Mouse (Mus musculus) liver, embryonic 16.5 days (tissue): Measurements from ENCODE around the gene Clcn5. TPM values are rescaled to one million over a fixed set of nuclear protein-coding genes. Genes with fewer than 3 reads are reported as not detected.

Experiments used
- ATAC-seq: fragments of 200-750 bp; cut with Nextera tagmentation; 2 replicates; pipeline ENCODE4 v1.8.0; 2017; ENCODE audit warnings: low read depth, mild to moderate bottlenecking, moderate number of reproducible peaks, moderate library complexity
- H3K27ac ChIP-seq: fragments of 300-500 bp; sonication (generic); 2 replicates; pipeline ENCODE4 v1.5.1; 2014; ENCODE audit warnings: mild to moderate bottlenecking, low read length
- H3K27me3 ChIP-seq: fragments of 300-500 bp; sonication (generic); 2 replicates; pipeline ENCODE4 v1.6.1; 2014; ENCODE audit warnings: low read depth, low read length, mixed read lengths; ENCODE audit not compliant: control insufficient read depth, insufficient read depth
- H3K36me3 ChIP-seq: fragments of 300-500 bp; sonication (generic); 2 replicates; pipeline ENCODE4 v1.6.1; 2014; ENCODE audit warnings: mild to moderate bottlenecking; ENCODE audit not compliant: control insufficient read depth, insufficient read depth
- H3K4me1 ChIP-seq: fragments of 300-500 bp; sonication (generic); 2 replicates; pipeline ENCODE4 v1.6.1; 2014; ENCODE audit warnings: low read depth, low read length, mixed read lengths; ENCODE audit not compliant: control insufficient read depth
- H3K4me2 ChIP-seq: fragments of 300-500 bp; sonication (generic); 2 replicates; pipeline ENCODE4 v1.6.1; 2014; ENCODE audit warnings: low read depth, low read length, mixed read lengths
- H3K4me3 ChIP-seq: fragments of 300-500 bp; sonication (generic); 2 replicates; pipeline ENCODE4 v1.5.1; 2014; ENCODE audit warnings: low read depth, mild to moderate bottlenecking, low read length
- H3K9ac ChIP-seq: fragments of 300-500 bp; sonication (generic); 2 replicates; pipeline ENCODE4 v1.6.1; 2014; ENCODE audit warnings: low read depth, low read length
- H3K9me3 ChIP-seq: fragments of 300-500 bp; sonication (generic); replicated peaks from 2 replicates; pipeline ENCODE4 v1.6.1; 2016; ENCODE audit warnings: low read length; ENCODE audit not compliant: control insufficient read depth
- WGBS: fragments of 180-500 bp; shearing (Covaris S2); extraction: QIAGEN DNeasy Blood & Tissue Kit; methylation state at CpG from one replicate; pipeline ENCODE4 v1.1.7; 2014; ENCODE audit not compliant: insufficient replicate concordance; 5-methylcytosine and 5-hydroxymethylcytosine counted together
- polyA plus RNA-seq: library from polyadenylated mRNA; unstranded; fragments of >200 nt; fragmentation: Nextera tagmentation; extraction: Ambion mirVana; gene quantifications from 2 replicates; pipeline ENCODE4 v1.2.1, GENCODE M21; 2015

The Clcn5 gene
- polyA plus RNA-seq, 1 experiment from 2014 or later, result 3.3 TPM

- Histone ChIP-seq H3K36me3 (no peaks in the 10 kb centered on the region), H3K9me3 (no peaks in the 10 kb centered on the region), H3K9ac (no peak overlapping the region), H3K4me1 (no peaks in the 10 kb centered on the region), H3K4me3 (no peak overlapping the region), H3K4me2 (no peak overlapping the region), H3K27me3 (no peaks in the 10 kb centered on the region), H3K27ac (no peak overlapping the region)
- no peak for ATAC-seq
- WGBS, result 61% methylated on average over 3 of the region's 3 CpGs
These were observed 59.4 kb downstream of the Clcn5 start for GRCm38 (mm10) chrX:7259718-7260117.

- Histone ChIP-seq H3K4me3 (no peak overlapping the region), H3K27ac (no peak overlapping the region), H3K9me3 (no peaks in the 10 kb centered on the region), H3K9ac (no peak overlapping the region), H3K36me3 (no peaks in the 10 kb centered on the region), H3K4me2 (no peak overlapping the region), H3K27me3 (no peaks in the 10 kb centered on the region), H3K4me1 (no peaks in the 10 kb centered on the region)
- 53% methylated on average over 3 of the region's 3 CpGs for WGBS
- ATAC-seq, result no peak
These were observed 63.1 kb downstream of the Clcn5 start for GRCm38 (mm10) chrX:7256022-7256421.

GRCm38 (mm10) chrX:7204099-7204498 is 115.1 kb downstream of the Clcn5 start:
- Histone ChIP-seq H3K4me2 (no peak overlapping the region), H3K36me3 (no peaks in the 10 kb centered on the region), H3K4me3 (no peak overlapping the region), H3K9me3 (no peaks in the 10 kb centered on the region), H3K27me3 (no peaks in the 10 kb centered on the region), H3K27ac (no peak overlapping the region), H3K9ac (no peak overlapping the region), H3K4me1 (no peaks in the 10 kb centered on the region)
- no peak for ATAC-seq
- 37% methylated on average over 5 of the region's 5 CpGs for WGBS

- WGBS, result 64% methylated on average over 3 of the region's 3 CpGs
- no peak for ATAC-seq
- no peak overlapping the region for H3K27ac ChIP-seq
- no peaks in the 10 kb centered on the region for H3K9me3 ChIP-seq
- H3K4me1 ChIP-seq, result no peaks in the 10 kb centered on the region
- no peak overlapping the region for H3K9ac ChIP-seq
- no peaks in the 10 kb centered on the region for H3K27me3 ChIP-seq
- H3K4me3 ChIP-seq, result no peak overlapping the region
- no peak overlapping the region for H3K4me2 ChIP-seq
- H3K36me3 ChIP-seq, result no peaks in the 10 kb centered on the region
These were observed 115.6 kb downstream of the Clcn5 start for GRCm38 (mm10) chrX:7203535-7203934.

- Histone ChIP-seq H3K27me3 (no peaks in the 10 kb centered on the region), H3K9ac (no peak overlapping the region), H3K9me3 (no peaks in the 10 kb centered on the region), H3K4me3 (no peak overlapping the region), H3K4me1 (no peaks in the 10 kb centered on the region), H3K4me2 (no peak overlapping the region), H3K27ac (no peak overlapping the region), H3K36me3 (no peaks in the 10 kb centered on the region)
- no peak for ATAC-seq
- WGBS, result 55% methylated on average over 1 of the region's 1 CpGs
These were observed 121.3 kb downstream of the Clcn5 start for GRCm38 (mm10) chrX:7197833-7198232.

- 61% methylated on average over 4 of the region's 4 CpGs for WGBS
- H3K9me3 ChIP-seq, result no peaks in the 10 kb centered on the region
- H3K9ac ChIP-seq, result no peak overlapping the region
- H3K4me3 ChIP-seq, result no peak overlapping the region
- H3K4me2 ChIP-seq, result no peak overlapping the region
- no peaks in the 10 kb centered on the region for H3K4me1 ChIP-seq
- no peaks in the 10 kb centered on the region for H3K27me3 ChIP-seq
- no peaks in the 10 kb centered on the region for H3K36me3 ChIP-seq
- no peak overlapping the region for H3K27ac ChIP-seq
- ATAC-seq, result no peak
These were observed 128.3 kb downstream of the Clcn5 start for GRCm38 (mm10) chrX:7190816-7191215.

- no peaks in the 10 kb centered on the region for H3K27me3 ChIP-seq
- H3K27ac ChIP-seq, result no peak overlapping the region
- ATAC-seq, result no peak
- no peaks in the 10 kb centered on the region for H3K4me1 ChIP-seq
- H3K4me2 ChIP-seq, result peak overlapping the region; percentile 46
- 13% methylated on average over 17 of the region's 17 CpGs for WGBS
- H3K9me3 ChIP-seq, result no peaks in the 10 kb centered on the region
- peak overlapping the region; percentile 41 for H3K4me3 ChIP-seq
- H3K9ac ChIP-seq, result no peak overlapping the region; the same call in 1 of the 2 replicates
- H3K36me3 ChIP-seq, result no peaks in the 10 kb centered on the region
These were observed 130.8 kb downstream of the Clcn5 start for GRCm38 (mm10) chrX:7188311-7188807.

GRCm38 (mm10) chrX:7187455-7188310 is 131.5 kb downstream of the Clcn5 start:
- H3K36me3 ChIP-seq, result no peaks in the 10 kb centered on the region
- no peak overlapping the region; the same call in 1 of the 2 replicates for H3K9ac ChIP-seq
- H3K9me3 ChIP-seq, result no peaks in the 10 kb centered on the region
- peak overlapping the region; percentile 46 for H3K4me2 ChIP-seq
- no peak for ATAC-seq
- H3K27me3 ChIP-seq, result no peaks in the 10 kb centered on the region
- no peak overlapping the region for H3K27ac ChIP-seq
- H3K4me1 ChIP-seq, result no peaks in the 10 kb centered on the region
- peak overlapping the region; percentile 41 for H3K4me3 ChIP-seq
- WGBS, result 29% methylated on average over 10 of the region's 10 CpGs

GRCm38 (mm10) chrX:7170156-7170555 is 149.0 kb downstream of the Clcn5 start:
- no peak overlapping the region for H3K4me3 ChIP-seq
- no peaks in the 10 kb centered on the region for H3K4me1 ChIP-seq
- H3K27me3 ChIP-seq, result no peaks in the 10 kb centered on the region
- no peak for ATAC-seq
- 75% methylated on average over 5 of the region's 5 CpGs for WGBS
- no peak overlapping the region for H3K9ac ChIP-seq
- no peaks in the 10 kb centered on the region for H3K9me3 ChIP-seq
- H3K27ac ChIP-seq, result no peak overlapping the region
- no peak overlapping the region for H3K4me2 ChIP-seq
- H3K36me3 ChIP-seq, result no peaks in the 10 kb centered on the region; the same call in 1 of the 2 replicates
